Mouse (Mus musculus) kidney, postnatal 0 days (tissue): Measurements from ENCODE around the gene Gm14308. TPM values are rescaled to one million over a fixed set of nuclear protein-coding genes. Genes with fewer than 3 reads are reported as not detected.
"Not testable (repeated sequence)": the region's sequence is repeated elsewhere in the genome, so short reads cannot be mapped to it uniquely, and the experiment has no call there.

Experiments used
- ATAC-seq: fragments of 200-750 bp; cut with Nextera tagmentation; replicated peaks from 2 replicates; pipeline ENCODE4 v1.8.0; 2017; ENCODE audit warnings: low read depth, moderate number of reproducible peaks, moderate TSS enrichment, moderate library complexity; ENCODE audit not compliant: low FRiP score
- DNase-seq: peaks from one replicate; pipeline ENCODE4 v3.0.0-alpha.2; 2016; ENCODE audit warnings: low spot score
- H3K27ac ChIP-seq: fragments of 300-500 bp; sonication (generic); 2 replicates; pipeline ENCODE4 v1.5.1; 2014; ENCODE audit warnings: mild to moderate bottlenecking
- H3K27me3 ChIP-seq: fragments of 300-500 bp; sonication (generic); 2 replicates; pipeline ENCODE4 v1.6.1; 2014; ENCODE audit warnings: low read length, mixed read lengths; ENCODE audit not compliant: insufficient read depth
- H3K36me3 ChIP-seq: fragments of 300-500 bp; sonication (generic); 2 replicates; pipeline ENCODE4 v1.6.1; 2014; ENCODE audit warnings: low read length, mixed read lengths; ENCODE audit not compliant: insufficient read depth
- H3K4me1 ChIP-seq: fragments of 300-500 bp; sonication (generic); replicated peaks from 2 replicates; pipeline ENCODE4 v1.6.1; 2014; ENCODE audit warnings: antibody characterized with exemption, low read length, mixed read lengths; ENCODE audit not compliant: insufficient read depth
- H3K4me2 ChIP-seq: fragments of 300-500 bp; sonication (generic); 2 replicates; pipeline ENCODE4 v1.6.1; 2014; ENCODE audit warnings: mild to moderate bottlenecking, low read length, moderate library complexity, mixed read lengths
- H3K4me3 ChIP-seq: fragments of 300-500 bp; sonication (generic); replicated peaks from 2 replicates; pipeline ENCODE4 v1.5.1; 2014; ENCODE audit warnings: low read depth, low read length
- H3K9ac ChIP-seq: fragments of 300-500 bp; sonication (generic); 2 replicates; pipeline ENCODE4 v1.6.1; 2014; ENCODE audit warnings: low read depth, low read length
- H3K9me3 ChIP-seq: fragments of 300-500 bp; sonication (generic); replicated peaks from 2 replicates; pipeline ENCODE4 v1.6.1; 2016; ENCODE audit warnings: low read length, inconsistent platforms, mixed read lengths
- WGBS: fragments of 180-500 bp; shearing (Covaris S2); extraction: QIAGEN DNeasy Blood & Tissue Kit; methylation state at CpG from one replicate; pipeline ENCODE4 v1.1.7; 2014; 5-methylcytosine and 5-hydroxymethylcytosine counted together
- polyA plus RNA-seq: library from polyadenylated mRNA; unstranded; fragments of >200 nt; fragmentation: Nextera tagmentation; extraction: Ambion mirVana; gene quantifications from 2 replicates; pipeline ENCODE4 v1.2.1, GENCODE M21; 2015

The Gm14308 gene
- polyA plus RNA-seq: 16.0 and 22.2 TPM in 2 replicates

- H3K9me3 ChIP-seq, H3K27ac ChIP-seq, H3K4me1 ChIP-seq, H3K4me2 ChIP-seq, ATAC-seq, H3K9ac ChIP-seq, H3K4me3 ChIP-seq, H3K36me3 ChIP-seq, DNase-seq, H3K27me3 ChIP-seq: not testable (repeated sequence)
- no CpG with 5 or more reads among the region's 4 CpGs for WGBS
Measured at GRCm38 (mm10) chr2:176636244-176636643, at the start of gene Gm14308. Gene Gm14308 (minus strand): TSS chr2:176636344.

GRCm38 (mm10) chr2:176670222-176670621 is 34.1 kb upstream of the Gm14308 start, which contains the start of gene Zfp973:
Gene Zfp973 (plus strand): TSS chr2:176670522.
- DNase-seq, H3K4me2 ChIP-seq, H3K27me3 ChIP-seq, H3K4me3 ChIP-seq, H3K36me3 ChIP-seq, H3K27ac ChIP-seq, ATAC-seq, H3K9me3 ChIP-seq, H3K9ac ChIP-seq, H3K4me1 ChIP-seq: not testable (repeated sequence)
- no CpG with 5 or more reads among the region's 6 CpGs for WGBS

Other genes starting within 250 kb of the Gm14308 start
- 12.6 and 16.0 TPM in 2 replicates for gene Gm14435, start 212.8 kb downstream of the Gm14308 start, polyA plus RNA-seq
- gene Gm14434, start 149.6 kb downstream of the Gm14308 start, polyA plus RNA-seq: 14.7 and 16.5 TPM in 2 replicates
- gene Zfp967, start 115.3 kb downstream of the Gm14308 start, polyA plus RNA-seq: not detected in 2 replicates
- 7.9 and 8.1 TPM in 2 replicates for gene Zfp973, start 34.2 kb upstream of the Gm14308 start, polyA plus RNA-seq
- 31.5 and 36.5 TPM in 2 replicates for gene Gm14305, start 72.0 kb upstream of the Gm14308 start, polyA plus RNA-seq
- gene Gm14295, start 162.3 kb upstream of the Gm14308 start, polyA plus RNA-seq: 16.9 and 21.3 TPM in 2 replicates
- gene Gm14408, start 194.8 kb upstream of the Gm14308 start, polyA plus RNA-seq: not detected in 2 replicates